ENCODE assay signal across 12 mouse cellular contexts in the genomic region with DNA sequence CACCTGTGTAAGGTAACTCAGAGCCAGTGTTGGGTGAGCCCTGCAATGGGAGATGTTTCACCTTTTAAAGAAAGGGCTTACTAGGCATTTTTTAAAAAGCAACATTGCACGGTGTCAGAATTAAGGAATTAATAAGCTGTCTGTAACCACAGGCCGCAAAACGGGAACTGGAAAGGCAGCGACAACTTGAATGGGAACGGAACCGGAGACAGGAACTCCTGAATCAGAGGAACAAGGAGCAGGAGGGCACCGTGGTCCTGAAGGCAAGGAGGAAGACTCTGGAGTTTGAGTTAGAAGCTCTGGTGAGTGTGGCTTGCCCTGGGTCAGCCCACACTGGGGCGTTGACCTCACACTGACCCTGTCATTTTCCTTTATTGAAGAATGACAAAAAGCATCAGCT.
"Had no signal": no experiment of that assay in that cellular context is flagged by ENCODE, and none has a peak within 500 bp of the region (broad histone marks: within the 10 kb centered on the region; RNA-seq: fewer than 3 reads in every experiment).

No protein-coding gene starts in this region.

- H3K9me3 ChIP-seq: limb, embryonic 12.5 days; lung, embryonic 15.5 days; midbrain, embryonic 12.5 days; neural tube, embryonic 15.5 days had no signal

- H3K27ac ChIP-seq: kidney, postnatal 0 days; limb, embryonic 12.5 days; lung, embryonic 15.5 days; midbrain, embryonic 12.5 days; neural tube, embryonic 15.5 days; stomach, postnatal 0 days had no signal

- H3K4me3 ChIP-seq: limb, embryonic 12.5 days; lung, embryonic 15.5 days; midbrain, embryonic 12.5 days; myocyte; neural tube, embryonic 15.5 days had no signal

- ATAC-seq: midbrain, embryonic 16.5 days had no signal

- H3K27me3 ChIP-seq: limb, embryonic 12.5 days; lung, embryonic 15.5 days; midbrain, embryonic 12.5 days; neural tube, embryonic 15.5 days had no signal

- H3K4me1 ChIP-seq: limb, embryonic 12.5 days; lung, embryonic 15.5 days; midbrain, embryonic 12.5 days; neural tube, embryonic 15.5 days had no signal

- DNase-seq: kidney, adult 11 months; kidney, adult 9 months; kidney, postnatal 36 days; thymus, postnatal 4 days had no signal

- H3K9ac ChIP-seq: limb, embryonic 12.5 days; lung, embryonic 15.5 days; midbrain, embryonic 12.5 days; neural tube, embryonic 15.5 days had no signal

- H3K4me2 ChIP-seq: limb, embryonic 12.5 days; lung, embryonic 15.5 days; midbrain, embryonic 12.5 days; neural tube, embryonic 15.5 days had no signal
